Mouse (Mus musculus) urinary bladder, adult 18-20 months (tissue): ENCODE results near the gene Otop2.
A peak's percentile ranks its signal among the peaks of the same experiment; 100 is the strongest.

Experiments
- DNase-seq, 2 experiments: peaks; one replicate each; pipeline ENCODE4 v3.0.0; 2022; ENCODE audit warnings: low spot score in 2 of 2, mixed read lengths in 2 of 2

The Otop2 gene

GRCm38 (mm10) chr11:115345515-115345914, 38.6 kb downstream of the Otop2 start:
- DNase-seq: no peak

- DNase-seq: no peak
Observed at GRCm38 (mm10) chr11:115348681-115349248, 41.8 kb downstream of the Otop2 start.

DNA sequence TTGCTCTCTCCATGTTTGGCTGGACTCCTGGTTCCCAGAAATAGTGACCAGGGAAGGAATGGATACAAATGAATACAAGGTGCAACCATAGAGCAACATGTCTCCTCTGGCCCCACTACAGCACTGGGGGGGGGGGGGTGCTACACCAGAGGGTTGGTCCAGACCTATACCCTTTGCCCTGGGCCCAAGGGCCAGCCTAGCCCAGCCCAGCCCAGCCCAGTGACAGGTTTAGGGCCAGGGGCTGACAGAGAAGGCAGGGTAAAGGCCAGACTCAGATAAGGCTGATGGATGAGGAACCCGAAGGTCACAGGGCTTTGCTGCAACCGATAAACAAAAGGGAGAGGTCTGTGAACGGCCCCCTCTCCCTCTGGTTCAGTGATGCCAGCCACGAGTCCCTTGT, 43.0 kb downstream of the Otop2 start:
- DNase-seq: no peak

- DNase-seq: no peak
Observed at GRCm38 (mm10) chr11:115353375-115353774, 46.4 kb downstream of the Otop2 start.

GRCm38 (mm10) chr11:115354183-115354582, 47.2 kb downstream of the Otop2 start:
- no peak for DNase-seq

GRCm38 (mm10) chr11:115358468-115358867, 51.5 kb downstream of the Otop2 start:
- peak; percentile 51 to 66 for DNase-seq

- DNase-seq: no peak
Observed at GRCm38 (mm10) chr11:115359293-115359692, 52.3 kb downstream of the Otop2 start.

DNA sequence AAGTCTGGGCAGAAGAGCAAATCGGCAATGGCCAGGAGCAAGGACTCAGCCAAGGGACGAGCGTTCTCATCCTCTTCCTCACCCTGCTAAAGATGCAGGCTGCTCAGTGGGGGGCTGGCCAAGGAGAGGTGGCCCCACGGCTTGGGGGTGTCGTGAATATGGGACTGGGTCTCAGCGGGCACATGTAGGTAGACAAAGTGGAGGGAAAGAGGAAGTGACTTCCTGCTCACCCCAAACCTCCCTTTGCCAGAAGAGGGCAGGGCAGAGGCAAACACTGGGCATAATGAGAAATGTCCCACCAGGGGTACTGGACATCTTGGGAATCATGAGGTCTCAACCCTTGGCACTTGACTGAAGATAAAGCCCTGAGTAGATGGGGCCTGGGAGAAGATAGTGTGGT, 52.8 kb downstream of the Otop2 start:
- no peak for DNase-seq

DNA sequence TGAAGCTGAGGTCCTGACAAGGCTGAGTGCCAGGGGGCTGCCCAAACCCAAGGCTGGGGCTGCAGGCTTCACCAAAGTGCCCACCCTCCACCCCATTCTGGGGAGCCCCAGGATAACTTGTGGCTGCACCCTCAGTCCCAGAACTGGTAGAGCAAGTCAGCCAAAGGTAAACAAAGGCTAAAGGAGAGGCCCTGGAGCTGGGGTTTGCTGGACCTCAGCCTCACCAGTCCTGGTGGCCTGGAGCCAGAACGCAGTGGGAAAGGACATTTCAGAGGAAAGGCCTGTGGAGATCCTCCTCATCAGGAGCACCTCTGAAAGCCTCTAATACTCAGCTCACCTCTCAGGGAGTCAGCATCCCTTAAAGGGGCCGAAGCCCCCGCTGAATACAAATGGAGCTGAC, 57.2 kb downstream of the Otop2 start:
- DNase-seq: peak; percentile 33 to 46

GRCm38 (mm10) chr11:115366039-115366705, 59.2 kb downstream of the Otop2 start:
- DNase-seq: no peak

GRCm38 (mm10) chr11:115366706-115367394, 59.9 kb downstream of the Otop2 start:
- peak in 1 of 2 experiments; percentile 53 for DNase-seq

DNA sequence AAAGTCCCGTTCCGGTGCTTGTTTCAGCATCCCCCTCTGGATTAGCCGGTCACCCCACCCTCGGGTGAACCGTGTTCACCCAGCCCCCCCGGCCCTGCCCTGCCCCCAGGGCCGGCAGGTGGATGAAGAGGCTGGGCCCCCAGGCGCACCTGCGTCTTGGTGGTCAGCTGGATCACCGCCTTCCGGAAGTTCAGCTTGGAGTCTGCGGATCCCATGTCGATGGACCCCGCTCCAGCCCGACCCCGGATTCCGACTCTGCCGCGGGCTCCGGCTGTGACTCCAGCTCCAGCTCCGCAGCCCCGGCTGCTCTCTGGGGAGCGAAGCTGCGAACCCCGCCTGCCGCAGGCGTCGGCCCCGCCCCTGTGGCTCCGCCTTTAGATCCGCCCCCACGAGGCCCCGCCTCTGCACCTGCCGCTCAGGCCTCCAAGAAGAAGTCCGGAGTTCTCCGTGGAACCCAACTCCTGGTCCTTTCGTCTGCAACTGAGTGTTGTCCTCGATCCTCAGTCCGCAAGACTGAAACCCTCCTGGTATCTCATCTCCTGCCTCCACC, 60.5 kb downstream of the Otop2 start, which contains the start of gene Hid1:
TSS of gene Hid1 (minus strand) at position 362 of the 550 bp plus-strand sequence.
- DNase-seq: peak; percentile 81 to 94

DNA sequence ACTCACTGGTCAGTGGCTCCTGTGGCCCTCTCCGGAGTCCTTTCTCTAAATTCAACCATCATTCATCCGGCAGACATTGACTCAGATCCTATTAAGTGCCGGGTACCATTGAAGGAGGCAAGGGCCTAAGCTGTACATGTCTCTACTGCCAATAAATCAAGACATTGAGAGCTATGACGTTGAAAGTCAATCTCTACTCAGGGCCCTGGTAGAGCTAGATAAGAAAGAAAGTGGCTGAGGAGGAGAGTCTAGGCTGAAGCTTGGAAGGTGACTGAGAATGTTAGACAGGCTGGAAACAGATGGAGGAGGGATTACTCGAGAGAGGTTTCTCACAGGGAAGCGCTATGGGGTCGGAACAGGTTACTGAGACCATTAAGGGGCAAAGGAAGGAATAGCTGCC, 63.4 kb downstream of the Otop2 start:
- DNase-seq: no peak

GRCm38 (mm10) chr11:115371354-115371753, 64.4 kb downstream of the Otop2 start:
- DNase-seq: no peak

DNA sequence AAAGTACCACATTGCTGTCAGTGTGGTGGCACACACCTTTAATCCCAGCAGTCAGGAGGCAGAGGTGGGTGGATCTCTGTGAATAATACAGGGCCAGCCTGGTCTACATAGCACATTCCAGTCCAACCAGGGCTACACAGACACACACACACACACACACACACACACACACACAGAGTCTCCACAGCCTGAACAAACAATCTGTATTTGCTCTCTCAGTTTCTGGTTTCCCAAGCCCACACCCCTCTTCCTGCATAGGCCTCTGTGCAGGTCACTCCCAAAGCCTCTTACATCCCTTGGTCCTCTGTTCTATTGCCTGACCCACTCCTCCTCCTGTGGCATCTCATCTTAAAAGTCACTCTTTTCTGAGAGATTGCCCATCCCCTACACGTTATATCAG, 65.1 kb downstream of the Otop2 start:
- no peak for DNase-seq

GRCm38 (mm10) chr11:115372737-115373136, 65.8 kb downstream of the Otop2 start:
- DNase-seq: no peak

GRCm38 (mm10) chr11:115373805-115374694, 67.1 kb downstream of the Otop2 start:
- peak in 1 of 2 experiments; percentile 68 for DNase-seq

DNA sequence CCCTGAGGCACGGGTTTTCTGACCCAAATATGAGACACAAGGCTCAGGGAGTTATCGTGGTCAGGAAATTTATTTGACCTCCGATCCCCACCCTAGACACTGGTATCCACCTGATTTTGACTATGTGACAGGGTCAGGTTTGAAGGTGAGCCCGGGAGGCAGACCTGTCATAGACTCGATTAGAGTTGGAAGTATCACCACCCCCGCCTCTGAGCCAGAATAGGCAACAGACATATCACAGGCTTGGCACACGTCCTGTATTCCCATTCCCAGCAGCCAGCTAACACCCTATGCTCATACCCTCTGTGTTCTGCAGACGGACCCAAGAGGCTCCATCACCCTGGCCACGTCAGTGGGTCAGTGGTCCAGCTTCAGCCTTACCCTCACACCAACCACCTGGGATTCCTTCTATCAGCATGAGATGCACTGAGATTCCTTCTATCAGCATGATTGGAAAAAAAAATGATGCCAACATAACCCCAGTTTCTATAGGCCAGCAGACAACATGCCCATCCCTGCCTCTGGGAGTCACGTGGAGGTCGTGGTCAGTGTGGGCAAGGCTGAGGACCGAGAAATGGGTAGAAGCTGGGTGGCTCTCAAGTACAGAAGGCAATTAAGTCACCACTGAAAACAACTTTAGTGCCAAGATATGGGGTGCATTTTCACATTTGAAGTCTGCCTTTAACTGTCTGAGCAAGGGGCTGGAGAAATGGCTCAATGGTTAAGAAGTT, 67.9 kb downstream of the Otop2 start:
- no peak for DNase-seq

DNA sequence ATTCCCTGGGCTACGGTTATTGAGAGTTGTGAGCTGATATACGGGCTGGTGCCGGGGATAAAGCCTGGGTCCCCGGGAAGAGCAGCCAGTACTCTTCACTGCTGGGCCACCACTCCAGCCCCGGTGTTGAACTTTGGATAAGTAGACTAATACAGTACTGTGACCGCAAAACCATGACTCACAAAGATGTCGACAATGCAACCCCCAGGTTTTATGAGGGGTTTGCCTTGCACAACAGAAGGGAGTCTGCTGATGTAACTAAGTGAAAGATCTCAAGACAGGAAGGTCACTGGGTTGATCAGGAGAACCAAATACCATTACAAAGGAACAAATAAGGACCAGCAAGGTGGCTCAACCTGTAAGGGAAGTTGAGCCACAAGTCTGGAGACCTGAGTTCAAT, 69.8 kb downstream of the Otop2 start:
- DNase-seq: no peak

GRCm38 (mm10) chr11:115377254-115377653, 70.3 kb downstream of the Otop2 start:
- no peak for DNase-seq

DNA sequence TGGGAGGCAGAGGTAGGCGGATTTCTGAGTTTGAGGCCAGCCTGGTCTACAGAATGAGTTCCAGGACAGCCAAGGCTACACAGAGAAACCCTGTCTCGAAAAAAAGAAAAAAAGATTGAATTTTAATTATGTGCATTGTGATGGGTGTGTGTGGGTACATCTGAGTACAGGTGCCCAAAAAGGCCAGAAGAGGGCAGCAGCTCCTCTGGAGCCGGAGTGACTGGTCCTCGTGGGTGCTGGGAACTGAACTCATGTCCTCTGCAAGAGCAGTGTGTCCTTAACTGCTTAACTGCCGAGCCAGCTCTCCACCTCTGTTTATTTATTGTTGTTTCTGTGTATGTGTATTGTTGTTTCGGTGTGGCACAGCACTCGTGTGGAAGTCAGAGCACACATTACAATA, 70.9 kb downstream of the Otop2 start:
- DNase-seq: no peak
